Mouse (Mus musculus): Measurements from ENCODE around the gene Tshz3.

DNA sequence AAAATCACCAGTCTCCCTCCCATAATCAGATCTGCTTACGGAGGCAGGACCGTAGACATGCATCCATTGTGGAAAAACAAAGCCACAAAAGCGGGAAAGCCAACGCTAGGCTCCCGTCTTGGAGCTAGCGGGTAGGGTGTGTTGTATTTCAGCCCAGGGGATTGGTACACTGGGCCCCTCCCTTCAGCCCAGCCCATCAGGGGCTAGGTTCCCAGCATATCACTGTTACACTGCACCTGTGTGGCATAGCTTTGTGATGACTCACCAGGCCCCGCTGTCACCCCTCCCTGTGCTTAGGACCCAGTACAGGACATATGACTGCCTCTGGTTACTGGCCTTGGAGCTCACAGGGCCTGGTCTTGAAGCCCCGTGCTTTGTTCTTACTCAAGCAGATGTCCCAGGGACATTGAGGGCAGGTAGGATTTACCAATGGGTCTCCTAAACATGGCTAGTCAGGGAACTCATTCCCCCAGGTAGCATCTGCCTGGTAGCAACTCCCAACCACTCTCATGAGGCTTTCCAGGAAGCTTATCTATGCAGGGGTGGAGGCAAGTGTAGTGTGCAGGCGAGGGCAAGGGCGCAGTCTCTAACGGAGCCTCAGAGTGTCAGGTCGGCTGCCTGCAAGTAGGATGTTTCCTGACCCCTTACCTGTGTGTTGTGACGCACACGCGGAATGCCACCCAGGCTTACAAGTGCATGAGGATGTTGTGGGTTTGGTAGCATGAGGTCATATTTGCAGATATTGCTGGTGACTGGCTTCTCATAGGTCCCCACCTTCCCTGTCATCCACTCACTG is 98.7 kb downstream of the Tshz3 start:
- TF ChIP-seq POLR2A (IDR thresholded peaks at IDR 0.05; ENCODE audit: insufficient read depth, low read depth, low read length) (no peak), CTCF (IDR thresholded peaks at IDR 0.05) (no peak), EP300 (IDR thresholded peaks at IDR 0.05; ENCODE audit: insufficient read depth, low read depth, low read length) (no peak)

Data from heart, adult 2 months (tissue).